Mouse (Mus musculus) myocyte (in vitro differentiated cells): ENCODE results near the gene Cbfa2t3. TPM values are rescaled to one million over a fixed set of nuclear protein-coding genes. Genes with fewer than 3 reads are reported as not detected.

Experiments
- H3K27me3 ChIP-seq: one replicate; pipeline ENCODE4 v1.6.1; 2011; ENCODE audit not compliant: control insufficient read depth, insufficient read depth, insufficient read length
- H3K36me3 ChIP-seq: one replicate; pipeline ENCODE4 v1.6.1; 2011; ENCODE audit not compliant: control insufficient read depth, insufficient read depth
- H3K4me2 ChIP-seq: one replicate; pipeline ENCODE4 v1.6.1; 2011; ENCODE audit warnings: low read depth, control low read depth
- H3K4me3 ChIP-seq: one replicate; pipeline ENCODE4 v1.5.1; 2011; ENCODE audit warnings: mild to moderate bottlenecking, control low read depth, moderate library complexity
- H3K79me2 ChIP-seq: one replicate; pipeline ENCODE4 v1.6.1; 2011; ENCODE audit not compliant: control insufficient read depth, insufficient read depth
- H3ac ChIP-seq: one replicate; pipeline ENCODE4 v1.6.1; 2011; ENCODE audit not compliant: control insufficient read depth, insufficient read length
- CEBPB ChIP-seq: IDR thresholded peaks from 2 replicates; pipeline ENCODE4 v1.6.1; 2011; ENCODE audit warnings: mild to moderate bottlenecking, moderate library complexity; ENCODE audit not compliant: poor library complexity, insufficient read depth, severe bottlenecking
- E2F4 ChIP-seq: IDR thresholded peaks from one replicate; pipeline ENCODE4 v1.6.1; 2011; ENCODE audit warnings: mild to moderate bottlenecking, control low read depth, moderate library complexity; ENCODE audit not compliant: insufficient read depth
- MAX ChIP-seq: IDR thresholded peaks from one replicate; pipeline ENCODE4 v1.6.1; 2011; ENCODE audit warnings: low read depth, mild to moderate bottlenecking, control low read depth
- MYOD1 ChIP-seq, 3 experiments: IDR thresholded peaks; one replicate each; pipeline ENCODE4 v1.6.1; 2011; ENCODE audit warnings: control low read depth in 2 of 3, low read depth in 2 of 3, mild to moderate bottlenecking in 2 of 3, moderate library complexity in 1 of 3; ENCODE audit not compliant: insufficient read length in 2 of 3, control insufficient read depth in 1 of 3
- MYOG ChIP-seq, 3 experiments: IDR thresholded peaks; one replicate each; pipeline ENCODE4 v1.6.1; 2011; ENCODE audit warnings: control low read depth in 2 of 3, low read depth in 2 of 3, mild to moderate bottlenecking in 2 of 3; ENCODE audit not compliant: insufficient read length in 2 of 3, control insufficient read depth in 1 of 3, insufficient read depth in 1 of 3
- POLR2A ChIP-seq: IDR thresholded peaks from one replicate; pipeline ENCODE4 v1.6.1; 2011; ENCODE audit warnings: low read depth, mild to moderate bottlenecking, control low read depth, moderate library complexity; ENCODE audit not compliant: insufficient read length
- POLR2AphosphoS2 ChIP-seq: IDR thresholded peaks from one replicate; pipeline ENCODE4 v1.6.1; 2011; ENCODE audit warnings: low read depth, control low read depth; ENCODE audit not compliant: insufficient read length
- REST ChIP-seq: IDR thresholded peaks from one replicate; pipeline ENCODE4 v1.6.1; 2011; ENCODE audit warnings: mild to moderate bottlenecking, control low read depth, moderate library complexity; ENCODE audit not compliant: insufficient read depth, insufficient read length
- SRF ChIP-seq: IDR thresholded peaks from one replicate; pipeline ENCODE4 v1.6.1; 2011; ENCODE audit warnings: low read depth; ENCODE audit not compliant: control insufficient read depth, insufficient read length
- TCF12 ChIP-seq: IDR thresholded peaks from one replicate; pipeline ENCODE4 v1.6.1; 2011; ENCODE audit warnings: mild to moderate bottlenecking, control low read depth; ENCODE audit not compliant: poor library complexity, insufficient read depth, severe bottlenecking
- TCF3 ChIP-seq: IDR thresholded peaks from one replicate; pipeline ENCODE4 v1.6.1; 2011; ENCODE audit warnings: low read depth, control low read depth; ENCODE audit not compliant: insufficient read length
- USF1 ChIP-seq: IDR thresholded peaks from one replicate; pipeline ENCODE4 v1.6.1; 2011; ENCODE audit warnings: low read depth, mild to moderate bottlenecking, control low read depth, moderate library complexity
- polyA plus RNA-seq: library from polyadenylated mRNA; unstranded; fragments of >200 nt; fragmentation: generic; extraction: Trizol; gene quantifications from one replicate; pipeline ENCODE4 v1.2.1, GENCODE M21; 2012; ENCODE audit warnings: missing spikeins

Gene Cbfa2t3
- 29.5 TPM for polyA plus RNA-seq

DNA sequence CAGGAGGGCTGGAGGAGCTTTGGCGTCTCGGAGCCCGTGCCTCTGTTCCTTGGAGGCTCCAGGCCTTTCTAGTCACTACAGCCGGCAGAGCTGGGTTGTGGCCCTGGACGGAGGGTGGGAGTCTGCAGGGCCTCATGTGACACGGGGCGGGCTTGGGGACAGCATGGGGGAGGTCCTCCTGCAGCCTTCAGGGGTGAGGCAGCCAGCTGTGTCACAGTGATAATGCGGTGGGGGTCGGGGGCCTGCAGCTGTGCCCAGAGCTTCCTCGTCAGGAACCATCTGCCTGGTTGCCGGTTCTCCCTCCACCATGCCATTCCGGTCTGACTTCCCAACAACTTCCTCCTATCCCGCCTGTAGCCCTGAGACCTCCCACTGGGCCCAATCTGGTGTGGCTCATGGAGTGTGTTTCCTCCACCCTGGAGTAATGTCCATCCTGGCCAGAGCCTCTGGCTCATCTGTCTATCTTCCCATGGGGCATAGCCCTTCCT, at the start of gene Cbfa2t3:
Cbfa2t3 (minus strand) TSS at position 105 of the 488 bp plus-strand sequence.
- H3K4me2 ChIP-seq: no peak within 1 kb of the TSS
- no peaks in the 10 kb centered on the region for H3K79me2 ChIP-seq
- TF ChIP-seq REST: no peak
- H3K27me3 ChIP-seq: peaks cover 71% of the 10 kb centered on the region
- H3K36me3 ChIP-seq: no peaks in the 10 kb centered on the region
- H3ac ChIP-seq: no peak within 1 kb of the TSS
- no peak within 1 kb of the TSS for H3K4me3 ChIP-seq

DNA sequence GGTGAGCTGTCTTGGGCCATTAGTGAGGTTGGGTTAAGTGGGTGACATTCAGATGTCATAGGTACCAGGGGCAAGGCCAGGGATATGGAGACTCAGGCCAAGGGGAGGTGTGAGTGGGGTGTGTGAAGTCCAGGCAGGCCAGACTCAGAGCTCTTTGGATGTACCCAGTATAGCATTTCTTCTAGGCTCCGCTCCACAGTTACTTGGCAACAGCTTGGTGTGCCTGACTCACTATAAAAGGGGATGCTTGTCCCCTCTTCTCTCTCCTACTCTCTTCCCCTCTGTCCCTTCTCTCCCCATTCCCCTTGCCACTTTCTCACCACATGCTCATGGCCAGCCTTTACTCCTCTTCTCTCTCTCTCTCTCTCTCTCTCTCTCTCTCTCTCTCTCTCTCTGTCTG, 48.9 kb upstream of the Cbfa2t3 start:
- Histone ChIP-seq H3K4me2 (no peak overlapping the region), H3K4me3 (no peak overlapping the region), H3K36me3 (no peaks in the 10 kb centered on the region), H3ac (no peak overlapping the region), H3K79me2 (no peaks in the 10 kb centered on the region), H3K27me3 (peaks cover 82% of the 10 kb centered on the region)
- TF ChIP-seq TCF3 (no peak), SRF (no peak), MAX (no peak), E2F4 (no peak), POLR2A (no peak), REST (no peak), USF1 (no peak), MYOG (IDR thresholded peaks at IDR 0.05; ENCODE audit: control insufficient read depth in 1 of 3, insufficient read depth in 1 of 3, insufficient read length in 2 of 3, low read depth in 2 of 3) (no peak), CEBPB (no peak), TCF12 (no peak), MYOD1 (IDR thresholded peaks at IDR 0.05; ENCODE audit: control insufficient read depth in 1 of 3, insufficient read length in 2 of 3, low read depth in 2 of 3) (no peak), POLR2AphosphoS2 (no peak)

DNA sequence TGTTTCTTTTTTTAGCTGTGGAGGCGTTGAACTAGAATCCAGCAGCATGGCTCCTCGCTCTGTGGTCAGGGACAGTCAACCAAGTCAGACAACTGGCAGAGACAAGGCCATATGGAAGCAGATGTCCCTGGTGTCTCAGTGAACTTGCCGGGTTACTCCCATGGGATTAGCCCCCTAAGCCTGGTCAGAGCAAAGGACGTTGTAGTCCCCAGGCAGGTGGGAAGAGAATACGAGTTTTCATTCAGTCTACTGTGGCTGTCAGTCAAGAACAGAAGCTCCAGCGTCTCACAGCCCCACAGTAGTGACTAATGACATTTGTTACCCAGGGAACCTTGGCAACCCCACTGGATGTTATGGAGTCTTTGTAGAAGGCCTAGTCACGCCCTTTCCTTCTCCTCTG, 47.5 kb upstream of the Cbfa2t3 start:
- Histone ChIP-seq H3K36me3 (no peaks in the 10 kb centered on the region), H3K4me3 (no peak overlapping the region), H3ac (no peak overlapping the region), H3K27me3 (peaks cover 82% of the 10 kb centered on the region), H3K4me2 (peak overlapping the region; percentile 18), H3K79me2 (no peaks in the 10 kb centered on the region)
- TF ChIP-seq MAX (no peak), SRF (no peak), POLR2A (no peak), CEBPB (no peak), POLR2AphosphoS2 (no peak), USF1 (no peak), MYOD1 (IDR thresholded peaks at IDR 0.05; ENCODE audit: control insufficient read depth in 1 of 3, insufficient read length in 2 of 3, low read depth in 2 of 3) (peak; percentile 12 to 89 (median 77)), REST (no peak), TCF12 (peak; percentile 74), E2F4 (no peak), MYOG (IDR thresholded peaks at IDR 0.05; ENCODE audit: control insufficient read depth in 1 of 3, insufficient read depth in 1 of 3, insufficient read length in 2 of 3, low read depth in 2 of 3) (peak; percentile 45 to 89 (median 73)), TCF3 (peak; percentile 59)

DNA sequence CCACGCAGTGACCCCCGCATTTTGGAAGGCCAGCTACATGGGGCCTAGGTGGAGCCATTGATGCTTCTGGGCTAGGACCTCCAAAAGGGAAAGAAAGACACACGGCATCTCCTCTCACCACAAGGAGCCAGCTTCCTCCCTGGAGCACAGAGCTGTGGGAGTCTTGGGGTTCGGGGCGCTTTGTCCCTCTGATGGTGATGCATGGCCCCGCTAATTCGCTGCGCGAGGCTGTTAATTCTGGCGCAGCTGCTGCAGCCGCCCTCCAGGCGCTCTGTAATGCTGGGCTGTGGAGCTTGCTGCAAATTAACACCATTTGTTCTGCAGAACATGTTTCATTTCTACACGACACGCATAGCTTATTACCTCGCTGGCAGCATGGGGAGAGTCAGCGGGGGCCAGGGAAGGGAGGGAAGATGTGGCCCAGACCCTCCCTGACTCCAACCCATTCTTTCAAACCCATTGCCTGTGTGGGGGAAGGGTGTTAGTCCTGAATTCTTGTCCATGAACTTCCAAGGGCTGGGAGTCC, 46.9 kb upstream of the Cbfa2t3 start:
- H3K4me3 ChIP-seq: no peak overlapping the region
- H3K36me3 ChIP-seq: no peaks in the 10 kb centered on the region
- no peaks in the 10 kb centered on the region for H3K79me2 ChIP-seq
- H3ac ChIP-seq: no peak overlapping the region
- H3K27me3 ChIP-seq: peaks cover 80% of the 10 kb centered on the region
- TF ChIP-seq MYOD1 (IDR thresholded peaks at IDR 0.05; ENCODE audit: control insufficient read depth in 1 of 3, insufficient read length in 2 of 3, low read depth in 2 of 3) (peak in 2 of 3 experiments; percentile 17 to 20), POLR2AphosphoS2 (no peak), CEBPB (no peak), E2F4 (no peak), REST (no peak), MYOG (IDR thresholded peaks at IDR 0.05; ENCODE audit: control insufficient read depth in 1 of 3, insufficient read depth in 1 of 3, insufficient read length in 2 of 3, low read depth in 2 of 3) (peak in 2 of 3 experiments; percentile 48 to 53)
- peak overlapping the region; percentile 18 for H3K4me2 ChIP-seq

DNA sequence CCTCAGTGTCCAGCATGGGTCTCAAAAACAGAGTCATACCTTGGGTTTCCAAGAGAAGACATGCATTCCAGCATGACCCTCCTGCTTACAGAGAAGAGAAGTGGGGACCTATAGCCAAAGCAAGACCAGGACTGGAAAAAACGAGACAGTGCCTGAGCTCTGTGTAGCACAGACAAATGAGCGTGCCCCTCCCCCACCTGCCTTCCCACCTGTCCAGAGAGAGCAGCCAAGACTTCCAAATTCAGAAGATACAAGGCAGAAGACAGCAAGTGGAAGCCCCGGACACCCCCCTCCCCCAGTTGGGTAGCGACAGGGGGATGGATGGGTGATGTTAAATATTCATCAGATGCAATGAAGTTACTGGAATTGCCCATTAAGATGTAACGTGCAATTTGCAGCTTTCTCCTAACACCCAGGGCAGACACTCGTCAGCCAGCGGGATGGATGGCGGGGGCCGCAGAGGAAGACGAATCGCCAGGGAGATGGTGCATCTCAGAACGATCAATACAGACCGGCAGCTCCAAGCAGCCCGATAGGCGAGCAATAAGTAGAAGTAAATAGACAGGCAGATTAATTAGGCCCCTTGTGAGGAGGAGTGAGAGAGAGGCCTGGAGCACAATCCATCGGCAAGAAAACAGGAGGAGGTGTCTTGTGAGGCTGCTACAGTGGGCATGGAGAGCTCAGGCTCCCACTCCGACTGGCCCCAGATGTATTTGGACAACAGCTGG, 46.3 kb upstream of the Cbfa2t3 start:
- Histone ChIP-seq H3K4me3 (no peak overlapping the region), H3K36me3 (no peaks in the 10 kb centered on the region), H3K27me3 (peaks cover 80% of the 10 kb centered on the region), H3K4me2 (peak overlapping the region; percentile 18), H3K79me2 (no peaks in the 10 kb centered on the region), H3ac (no peak overlapping the region)
- no peak for TF ChIP-seq REST
- no peak for TF ChIP-seq POLR2A
- no peak for TF ChIP-seq TCF12
- TF ChIP-seq MYOG (IDR thresholded peaks at IDR 0.05; ENCODE audit: control insufficient read depth in 1 of 3, insufficient read depth in 1 of 3, insufficient read length in 2 of 3, low read depth in 2 of 3): no peak
- TF ChIP-seq USF1: no peak
- TF ChIP-seq MYOD1 (IDR thresholded peaks at IDR 0.05; ENCODE audit: control insufficient read depth in 1 of 3, insufficient read length in 2 of 3, low read depth in 2 of 3): no peak
- no peak for TF ChIP-seq TCF3
- TF ChIP-seq SRF: no peak
- no peak for TF ChIP-seq POLR2AphosphoS2
- no peak for TF ChIP-seq MAX
- no peak for TF ChIP-seq CEBPB
- no peak for TF ChIP-seq E2F4
